Mouse (Mus musculus) forebrain, postnatal 0 days (tissue): Measurements from ENCODE around the gene Nab1. TPM values are rescaled to one million over a fixed set of nuclear protein-coding genes. Genes with fewer than 3 reads are reported as not detected.
A peak's percentile ranks its signal among the peaks of the same experiment; 100 is the strongest.

Source experiments
- ATAC-seq: fragments of 200-750 bp; cut with Nextera tagmentation; 2 replicates; pipeline ENCODE4 v1.8.0; 2017; ENCODE audit warnings: mild to moderate bottlenecking, moderate library complexity
- DNase-seq: peaks from one replicate; pipeline ENCODE4 v3.0.0-alpha.2; 2015
- H3K27ac ChIP-seq: fragments of 300-500 bp; sonication (generic); 2 replicates; pipeline ENCODE4 v1.5.1; 2014; ENCODE audit warnings: low read depth, mild to moderate bottlenecking, antibody characterized with exemption, low read length, moderate library complexity, mixed read lengths
- H3K27me3 ChIP-seq: fragments of 300-500 bp; sonication (generic); 2 replicates; pipeline ENCODE4 v1.6.1; 2014; ENCODE audit warnings: mild to moderate bottlenecking, low read length, mixed read lengths; ENCODE audit not compliant: insufficient read depth
- H3K36me3 ChIP-seq: fragments of 300-500 bp; sonication (generic); 2 replicates; pipeline ENCODE4 v1.6.1; 2014; ENCODE audit warnings: mild to moderate bottlenecking, moderate library complexity; ENCODE audit not compliant: insufficient read depth
- H3K4me1 ChIP-seq: fragments of 300-500 bp; sonication (generic); 2 replicates; pipeline ENCODE4 v1.6.1; 2014; ENCODE audit warnings: antibody characterized with exemption; ENCODE audit not compliant: insufficient read depth
- H3K4me2 ChIP-seq: fragments of 300-500 bp; sonication (generic); 2 replicates; pipeline ENCODE4 v1.6.1; 2014; ENCODE audit warnings: low read depth, mild to moderate bottlenecking, moderate library complexity
- H3K4me3 ChIP-seq: fragments of 300-500 bp; sonication (generic); 2 replicates; pipeline ENCODE4 v1.5.1; 2014; ENCODE audit warnings: low read depth, low read length, mixed read lengths
- H3K9ac ChIP-seq: fragments of 300-500 bp; sonication (generic); 2 replicates; pipeline ENCODE4 v1.6.1; 2014; ENCODE audit warnings: mild to moderate bottlenecking
- H3K9me3 ChIP-seq: fragments of 300-500 bp; sonication (generic); 2 replicates; pipeline ENCODE4 v1.6.1; 2016; ENCODE audit warnings: low read length
- CTCF ChIP-seq: sonication (generic); IDR thresholded peaks from 2 replicates; pipeline ENCODE4 v1.5.1; 2016; ENCODE audit warnings: antibody characterized with exemption, control low read depth, low read depth
- WGBS: fragments of 180-500 bp; shearing (Covaris S2); extraction: QIAGEN DNeasy Blood & Tissue Kit; methylation state at CpG from one replicate; pipeline ENCODE4 v1.1.7; 2014; 5-methylcytosine and 5-hydroxymethylcytosine counted together
- polyA plus RNA-seq: library from polyadenylated mRNA; unstranded; fragments of >200 nt; fragmentation: Nextera tagmentation; extraction: Ambion mirVana; gene quantifications from 2 replicates; pipeline ENCODE4 v1.2.1, GENCODE M21; 2015
- total RNA-seq: library from RNA; depleted of rRNA; stranded (reverse); fragments of >200 nt; gene quantifications from 2 replicates; pipeline ENCODE4 v1.2.3, GENCODE M21; 2014

Gene Nab1
- total and polyA plus RNA-seq, 2 experiments from 2014 or later: 9.5 to 23.0 TPM

DNA sequence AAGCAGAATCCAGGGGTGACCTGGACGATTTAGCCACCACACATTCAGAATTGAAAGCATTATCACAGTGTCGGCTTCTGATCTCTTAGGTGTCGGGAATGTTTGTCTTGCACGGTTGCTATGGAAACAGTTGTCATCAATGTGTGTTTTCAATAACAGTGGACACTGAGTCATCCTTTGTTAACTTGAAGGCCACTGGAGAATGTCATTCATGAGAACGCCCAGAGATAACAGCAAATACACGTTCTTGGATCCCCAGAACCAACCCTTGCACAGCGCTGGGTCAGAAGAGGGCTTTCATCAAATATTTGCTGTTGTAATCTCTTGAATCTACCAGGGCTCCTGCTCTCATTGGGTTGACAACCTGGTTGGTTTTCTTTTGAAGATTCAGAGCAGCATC lies 43.9 kb downstream of the Nab1 start:
- no peak overlapping the region for H3K9ac ChIP-seq
- H3K36me3 ChIP-seq: peaks cover 6% of the 10 kb centered on the region; the same call in 1 of the 2 replicates
- no peak overlapping the region for H3K4me3 ChIP-seq
- 70% methylated on average over 7 of the region's 7 CpGs for WGBS
- no peaks in the 10 kb centered on the region for H3K4me1 ChIP-seq
- ATAC-seq (no peak), DNase-seq (no peak)
- no peak overlapping the region for H3K4me2 ChIP-seq
- no peak for TF ChIP-seq CTCF
- no peaks in the 10 kb centered on the region for H3K9me3 ChIP-seq
- H3K27ac ChIP-seq: no peak overlapping the region
- H3K27me3 ChIP-seq: no peaks in the 10 kb centered on the region

GRCm38 (mm10) chr1:52454509-52455001 lies 45.9 kb downstream of the Nab1 start:
- no peaks in the 10 kb centered on the region for H3K27me3 ChIP-seq
- H3K27ac ChIP-seq: no peak overlapping the region
- TF ChIP-seq CTCF: no peak
- ATAC-seq (no peak), DNase-seq (no peak)
- no peaks in the 10 kb centered on the region for H3K36me3 ChIP-seq
- no peak overlapping the region for H3K4me2 ChIP-seq
- H3K9ac ChIP-seq: no peak overlapping the region
- 87% methylated on average over 3 of the region's 3 CpGs for WGBS
- H3K4me3 ChIP-seq: no peak overlapping the region
- H3K4me1 ChIP-seq: no peaks in the 10 kb centered on the region
- H3K9me3 ChIP-seq: no peaks in the 10 kb centered on the region

DNA sequence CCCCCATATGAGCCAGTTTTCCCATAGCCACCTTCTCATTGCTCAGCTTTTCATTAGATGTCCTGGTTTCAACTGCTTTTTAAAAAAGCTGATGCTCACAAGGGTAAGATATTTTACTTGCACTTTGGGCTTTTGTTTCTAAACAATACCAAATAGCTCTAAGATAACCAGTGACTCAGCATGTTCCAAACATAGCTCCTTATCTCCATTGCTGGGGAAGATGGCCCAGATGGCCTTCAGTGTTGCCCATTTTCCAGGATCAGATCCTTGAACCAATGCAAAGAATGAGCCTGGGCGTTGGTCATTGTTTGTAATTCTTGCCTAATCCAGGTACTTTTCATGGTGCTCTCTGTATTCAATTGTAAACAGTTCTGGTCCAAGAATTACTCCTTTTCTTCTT lies 49.1 kb downstream of the Nab1 start:
- Histone ChIP-seq H3K9ac (no peak overlapping the region), H3K36me3 (no peaks in the 10 kb centered on the region), H3K4me3 (no peak overlapping the region), H3K4me2 (no peak overlapping the region), H3K4me1 (no peaks in the 10 kb centered on the region), H3K27ac (no peak overlapping the region), H3K9me3 (no peaks in the 10 kb centered on the region), H3K27me3 (no peaks in the 10 kb centered on the region)
- ATAC-seq (no peak), DNase-seq (no peak)
- 76% methylated on average over 1 of the region's 1 CpGs for WGBS
- TF ChIP-seq CTCF: no peak

- H3K27ac ChIP-seq: no peak overlapping the region
- H3K4me3 ChIP-seq: no peak overlapping the region
- no peak overlapping the region for H3K4me2 ChIP-seq
- no peaks in the 10 kb centered on the region for H3K27me3 ChIP-seq
- no peaks in the 10 kb centered on the region for H3K4me1 ChIP-seq
- ATAC-seq (peak; percentile 60), DNase-seq (no peak)
- 49% methylated on average over 6 of the region's 6 CpGs for WGBS
- H3K9ac ChIP-seq: no peak overlapping the region
- H3K9me3 ChIP-seq: no peaks in the 10 kb centered on the region
- no peak for TF ChIP-seq CTCF
- no peaks in the 10 kb centered on the region for H3K36me3 ChIP-seq
These were observed 64.6 kb downstream of the Nab1 start for GRCm38 (mm10) chr1:52435856-52436255.

- no peak for ATAC-seq
- Histone ChIP-seq H3K4me1 (no peaks in the 10 kb centered on the region), H3K27me3 (no peaks in the 10 kb centered on the region), H3K9ac (no peak overlapping the region), H3K36me3 (no peaks in the 10 kb centered on the region), H3K4me3 (no peak overlapping the region), H3K4me2 (no peak overlapping the region), H3K27ac (no peak overlapping the region), H3K9me3 (no peaks in the 10 kb centered on the region)
- no peak for TF ChIP-seq CTCF
- 85% methylated on average over 4 of the region's 4 CpGs for WGBS
- DNase-seq: no peak
These were observed 66.4 kb downstream of the Nab1 start for GRCm38 (mm10) chr1:52434085-52434484.

GRCm38 (mm10) chr1:52431806-52432205 lies 68.7 kb downstream of the Nab1 start:
- Histone ChIP-seq H3K9ac (no peak overlapping the region), H3K27ac (no peak overlapping the region), H3K4me2 (no peak overlapping the region), H3K4me1 (no peaks in the 10 kb centered on the region), H3K9me3 (no peaks in the 10 kb centered on the region), H3K36me3 (no peaks in the 10 kb centered on the region), H3K27me3 (no peaks in the 10 kb centered on the region), H3K4me3 (no peak overlapping the region)
- TF ChIP-seq CTCF: no peak
- WGBS: 78% methylated on average over 8 of the region's 8 CpGs
- DNase-seq (no peak), ATAC-seq (no peak)

DNA sequence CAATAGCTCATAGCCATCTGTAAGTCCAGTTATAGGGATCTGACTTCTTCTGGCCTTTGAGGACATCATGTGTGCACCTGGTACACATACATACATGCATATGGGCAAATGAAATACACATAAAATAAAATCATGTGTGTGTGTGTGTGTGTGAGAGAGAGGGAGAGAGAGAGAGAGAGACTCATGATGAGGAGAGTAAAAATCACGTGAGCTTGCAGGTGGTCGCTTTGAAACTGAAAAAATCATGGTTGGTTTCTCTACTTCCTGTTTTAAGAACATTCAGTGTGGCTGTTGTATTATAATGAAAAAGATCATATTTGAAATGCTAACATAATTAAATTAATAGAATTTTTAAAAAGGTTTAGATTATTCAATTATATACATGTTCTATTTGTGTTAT lies 69.9 kb downstream of the Nab1 start:
- no peak overlapping the region for H3K27ac ChIP-seq
- no peak for TF ChIP-seq CTCF

More for the DNA sequence above, 69.9 kb downstream of the Nab1 start:
- DNase-seq (no peak), ATAC-seq (no peak)
- 92% methylated on average over 2 of the region's 2 CpGs for WGBS
- Histone ChIP-seq H3K36me3 (no peaks in the 10 kb centered on the region), H3K4me1 (no peaks in the 10 kb centered on the region), H3K9me3 (no peaks in the 10 kb centered on the region), H3K4me3 (no peak overlapping the region), H3K27me3 (no peaks in the 10 kb centered on the region), H3K4me2 (no peak overlapping the region), H3K9ac (no peak overlapping the region)
